Mouse (Mus musculus) midbrain, embryonic 12.5 days (tissue): ENCODE results near the gene Gpatch3. TPM values are rescaled to one million over a fixed set of nuclear protein-coding genes. Genes with fewer than 3 reads are reported as not detected.

Experiments
- ATAC-seq: fragments of 200-750 bp; cut with Nextera tagmentation; 2 replicates; pipeline ENCODE4 v1.8.0; 2017; ENCODE audit warnings: low read depth, moderate TSS enrichment, moderate library complexity; ENCODE audit not compliant: low FRiP score
- H3K27ac ChIP-seq: fragments of 300-500 bp; sonication (generic); replicated peaks from 2 replicates; pipeline ENCODE4 v1.5.1; 2016; ENCODE audit warnings: mild to moderate bottlenecking
- H3K27me3 ChIP-seq: fragments of 300-500 bp; sonication (generic); 2 replicates; pipeline ENCODE4 v1.6.1; 2016; ENCODE audit warnings: mild to moderate bottlenecking
- H3K36me3 ChIP-seq: fragments of 300-500 bp; sonication (generic); 2 replicates; pipeline ENCODE4 v1.6.1; 2016
- H3K4me1 ChIP-seq: fragments of 300-500 bp; sonication (generic); 2 replicates; pipeline ENCODE4 v1.6.1; 2016
- H3K4me2 ChIP-seq: fragments of 300-500 bp; sonication (generic); replicated peaks from 2 replicates; pipeline ENCODE4 v1.6.1; 2016; ENCODE audit warnings: mild to moderate bottlenecking, moderate library complexity
- H3K4me3 ChIP-seq: fragments of 300-500 bp; sonication (generic); 2 replicates; pipeline ENCODE4 v1.5.1; 2016; ENCODE audit warnings: mild to moderate bottlenecking
- H3K9ac ChIP-seq: fragments of 300-500 bp; sonication (generic); replicated peaks from 2 replicates; pipeline ENCODE4 v1.6.1; 2016; ENCODE audit warnings: mild to moderate bottlenecking, moderate library complexity
- H3K9me3 ChIP-seq: fragments of 300-500 bp; sonication (generic); 2 replicates; pipeline ENCODE4 v1.6.1; 2016; ENCODE audit warnings: mild to moderate bottlenecking
- WGBS: fragments of 180-500 bp; shearing (Covaris S2); methylation state at CpG from one replicate; pipeline ENCODE4 v1.1.7; 2016; 5-methylcytosine and 5-hydroxymethylcytosine counted together
- polyA plus RNA-seq: library from polyadenylated mRNA; unstranded; fragments of >200 nt; fragmentation: Nextera tagmentation; extraction: Ambion mirVana; gene quantifications from 2 replicates; pipeline ENCODE4 v1.2.1, GENCODE M21; 2016

The Gpatch3 gene
- 10.9 and 11.5 TPM in 2 replicates for polyA plus RNA-seq

GRCm38 (mm10) chr4:133574070-133574842 is at the start of gene Gpatch3:
TSS of gene Gpatch3 (plus strand) at chr4:133574745.
- Histone ChIP-seq H3K4me3 (peak within 1 kb of the TSS; percentile 97), H3K4me1 (peaks cover 12% of the 10 kb centered on the region), H3K27ac (peak within 1 kb of the TSS; percentile 90), H3K4me2 (peak within 1 kb of the TSS; percentile 92), H3K27me3 (no peaks in the 10 kb centered on the region), H3K9ac (peak within 1 kb of the TSS; percentile 89), H3K36me3 (peaks cover 14% of the 10 kb centered on the region; the same call in 1 of the 2 replicates), H3K9me3 (no peaks in the 10 kb centered on the region)
- whole genome bisulfite sequencing = 7% methylated on average over 44 of the region's 44 CpGs
- ATAC-seq = peak; percentile 92

GRCm38 (mm10) chr4:133527788-133528187 is 46.8 kb upstream of the Gpatch3 start:
- no peak overlapping the region for H3K27ac ChIP-seq
- ATAC-seq = no peak

GRCm38 (mm10) chr4:133532777-133533176 is 41.8 kb upstream of the Gpatch3 start:
- H3K4me3 ChIP-seq = no peak overlapping the region
- H3K27me3 ChIP-seq = no peaks in the 10 kb centered on the region
- H3K4me1 ChIP-seq = no peaks in the 10 kb centered on the region
- H3K9ac ChIP-seq = no peak overlapping the region
- ATAC-seq = no peak
- H3K36me3 ChIP-seq = peaks cover 95% of the 10 kb centered on the region
- no peak overlapping the region for H3K4me2 ChIP-seq
- no peaks in the 10 kb centered on the region for H3K9me3 ChIP-seq
- no peak overlapping the region for H3K27ac ChIP-seq
- WGBS = 95% methylated on average over 3 of the region's 3 CpGs

More at GRCm38 (mm10) chr4:133527788-133528187, 46.8 kb upstream of the Gpatch3 start:
- Histone ChIP-seq H3K4me1 (no peaks in the 10 kb centered on the region), H3K4me2 (no peak overlapping the region), H3K27me3 (0 out of 2 replicates have a peak, but pooled peaks cover 5% of the 10 kb centered on the region), H3K9me3 (no peaks in the 10 kb centered on the region), H3K36me3 (peaks cover 46% of the 10 kb centered on the region), H3K4me3 (no peak overlapping the region), H3K9ac (no peak overlapping the region)
- 79% methylated on average over 16 of the region's 16 CpGs for WGBS

- no peak for ATAC-seq
- no peaks in the 10 kb centered on the region for H3K9me3 ChIP-seq
- no peak overlapping the region for H3K4me3 ChIP-seq
- peaks cover 99% of the 10 kb centered on the region for H3K36me3 ChIP-seq
- no peak overlapping the region for H3K9ac ChIP-seq
- H3K4me1 ChIP-seq = no peaks in the 10 kb centered on the region
- H3K27me3 ChIP-seq = no peaks in the 10 kb centered on the region
- 84% methylated on average over 3 of the region's 3 CpGs for WGBS
- no peak overlapping the region for H3K4me2 ChIP-seq
- H3K27ac ChIP-seq = no peak overlapping the region
Measured at GRCm38 (mm10) chr4:133536081-133536480, 38.5 kb upstream of the Gpatch3 start.

- no peak overlapping the region for H3K4me3 ChIP-seq
- no peak overlapping the region for H3K9ac ChIP-seq
- H3K4me1 ChIP-seq = no peaks in the 10 kb centered on the region
- H3K27ac ChIP-seq = no peak overlapping the region
- no peaks in the 10 kb centered on the region for H3K9me3 ChIP-seq
- H3K4me2 ChIP-seq = no peak overlapping the region
- ATAC-seq = no peak
- H3K27me3 ChIP-seq = no peaks in the 10 kb centered on the region
- H3K36me3 ChIP-seq = peaks cover 99% of the 10 kb centered on the region
- WGBS = 93% methylated on average over 5 of the region's 5 CpGs
Measured at GRCm38 (mm10) chr4:133536652-133537051, 37.9 kb upstream of the Gpatch3 start.

- Histone ChIP-seq H3K4me2 (peak within 1 kb of the TSS; percentile 88), H3K9ac (peak within 1 kb of the TSS; percentile 87), H3K27me3 (no peaks in the 10 kb centered on the region), H3K27ac (peak within 1 kb of the TSS; percentile 69), H3K4me1 (peaks cover 20% of the 10 kb centered on the region), H3K36me3 (peaks cover 32% of the 10 kb centered on the region), H3K4me3 (peak within 1 kb of the TSS; percentile 97), H3K9me3 (0 out of 2 replicates have a peak, but pooled peaks cover 4% of the 10 kb centered on the region)
- ATAC-seq = peak; percentile 97
- WGBS = under 1% methylated on average over 64 of the region's 77 CpGs
Measured at GRCm38 (mm10) chr4:133545272-133546231, 29.0 kb upstream of the Gpatch3 start, which contains the start of gene Nudc. TSS of gene Nudc (minus strand) at chr4:133545996.

- 83% methylated on average over 1 of the region's 1 CpGs for WGBS
- Histone ChIP-seq H3K27ac (no peak overlapping the region), H3K9me3 (0 out of 2 replicates have a peak, but pooled peaks cover 4% of the 10 kb centered on the region), H3K4me3 (no peak overlapping the region), H3K4me1 (no peaks in the 10 kb centered on the region), H3K36me3 (no peaks in the 10 kb centered on the region), H3K9ac (no peak overlapping the region), H3K4me2 (no peak overlapping the region), H3K27me3 (peaks cover 9% of the 10 kb centered on the region; the same call in 1 of the 2 replicates)
- ATAC-seq = no peak
Measured at GRCm38 (mm10) chr4:133552029-133552428, 22.5 kb upstream of the Gpatch3 start.

GRCm38 (mm10) chr4:133552768-133553447 is 21.6 kb upstream of the Gpatch3 start, which contains the start of gene Nr0b2:
TSS of gene Nr0b2 (plus strand) at chr4:133553376.
- no peak within 1 kb of the TSS for H3K27ac ChIP-seq
- ATAC-seq = no peak
- WGBS = 69% methylated on average over 10 of the region's 10 CpGs
- 0 out of 2 replicates have a peak, but pooled peaks cover 4% of the 10 kb centered on the region for H3K9me3 ChIP-seq
- peaks cover 9% of the 10 kb centered on the region; the same call in 1 of the 2 replicates for H3K27me3 ChIP-seq
- no peaks in the 10 kb centered on the region for H3K36me3 ChIP-seq
- no peak within 1 kb of the TSS for H3K4me3 ChIP-seq
- H3K9ac ChIP-seq = no peak within 1 kb of the TSS
- H3K4me1 ChIP-seq = no peaks in the 10 kb centered on the region
- H3K4me2 ChIP-seq = no peak within 1 kb of the TSS

GRCm38 (mm10) chr4:133553448-133554330 is 20.9 kb upstream of the Gpatch3 start:
- peaks cover 9% of the 10 kb centered on the region; the same call in 1 of the 2 replicates for H3K27me3 ChIP-seq
- no peak overlapping the region for H3K27ac ChIP-seq
- H3K4me2 ChIP-seq = no peak overlapping the region
- no peaks in the 10 kb centered on the region for H3K4me1 ChIP-seq
- no peak overlapping the region for H3K9ac ChIP-seq
- no peaks in the 10 kb centered on the region for H3K9me3 ChIP-seq
- no peaks in the 10 kb centered on the region for H3K36me3 ChIP-seq
- 82% methylated on average over 19 of the region's 19 CpGs for WGBS
- ATAC-seq = no peak
- H3K4me3 ChIP-seq = no peak overlapping the region

GRCm38 (mm10) chr4:133557041-133557717 is 17.4 kb upstream of the Gpatch3 start:
- Histone ChIP-seq H3K9me3 (no peaks in the 10 kb centered on the region), H3K27ac (no peak overlapping the region), H3K27me3 (no peaks in the 10 kb centered on the region; the same call in 1 of the 2 replicates), H3K36me3 (no peaks in the 10 kb centered on the region), H3K4me3 (no peak overlapping the region), H3K4me2 (no peak overlapping the region), H3K9ac (no peak overlapping the region), H3K4me1 (no peaks in the 10 kb centered on the region)
- WGBS = 38% methylated on average over 10 of the region's 10 CpGs
- no peak for ATAC-seq
